Mouse (Mus musculus): ENCODE results near the gene Nckap5.

DNA sequence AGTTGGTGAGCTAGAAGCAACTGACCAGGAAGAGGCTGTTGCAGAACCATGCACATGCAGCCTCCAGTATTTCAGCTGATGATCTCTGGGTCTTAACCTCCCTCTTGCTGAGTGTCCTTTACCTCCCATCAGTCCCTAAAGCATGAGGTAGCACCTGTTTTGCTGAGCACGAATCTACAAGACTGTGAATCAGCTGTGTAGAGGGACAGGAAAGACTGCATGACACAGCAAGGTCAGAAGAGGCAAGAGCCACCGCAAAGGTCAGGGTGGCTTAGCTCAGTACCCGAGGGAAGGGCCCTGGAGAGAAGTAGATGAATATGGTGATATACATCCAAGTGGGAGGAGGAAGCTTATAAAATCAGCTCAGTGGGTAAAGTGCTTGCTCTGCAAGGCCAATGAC lies 66.4 kb downstream of the Nckap5 start:
- no peak for TF ChIP-seq CTCF (IDR thresholded peaks at IDR 0.05; ENCODE audit: low read depth, low read length)
- TF ChIP-seq POLR2A (IDR thresholded peaks at IDR 0.05; ENCODE audit: insufficient read depth, low read length) = no peak
- TF ChIP-seq EP300 (IDR thresholded peaks at IDR 0.05; ENCODE audit: insufficient read depth, low read depth, low read length) = no peak

All from ES-Bruce4 (cell line).